Mouse (Mus musculus): ENCODE results near the gene Slc16a4. TPM values are rescaled to one million over a fixed set of nuclear protein-coding genes. Genes with fewer than 3 reads are reported as not detected.
A peak's percentile ranks its signal among the peaks of the same experiment; 100 is the strongest.

Slc16a4 gene
- 4.5 and 5.1 TPM in 2 replicates for polyA plus RNA-seq (2014; fragmentation: Nextera tagmentation; extraction: Ambion mirVana)

GRCm38 (mm10) chr3:107290764-107291381 lies at the start of gene Slc16a4:
TSS of gene Slc16a4 (plus strand) at chr3:107291230.
- no peaks in the 10 kb centered on the region for H3K4me1 ChIP-seq (ENCODE audit: control insufficient read depth, insufficient read depth, low read length)
- peak within 1 kb of the TSS; percentile 65; the same call in 1 of the 2 replicates for H3K27ac ChIP-seq (replicated peaks; ENCODE audit: low read depth, low read length)
- ATAC-seq (ENCODE audit: insufficient number of reproducible peaks, low FRiP score, low TSS enrichment, low read depth) (peak; percentile 89), DNase-seq (ENCODE audit: low spot score) (peak; percentile 76)
- H3K27me3 ChIP-seq (ENCODE audit: control insufficient read depth, insufficient read depth, low read length): no peaks in the 10 kb centered on the region
- peak within 1 kb of the TSS; percentile 22; the same call in 1 of the 2 replicates for H3K9ac ChIP-seq (ENCODE audit: low read length)
- peak within 1 kb of the TSS; percentile 32 for H3K4me2 ChIP-seq (ENCODE audit: low read depth, severe bottlenecking)
- no peak within 1 kb of the TSS for H3K4me3 ChIP-seq (ENCODE audit: low read depth, low read length)
- H3K9me3 ChIP-seq (ENCODE audit: control insufficient read depth, low read length): no peaks in the 10 kb centered on the region
- H3K36me3 ChIP-seq (ENCODE audit: control insufficient read depth, insufficient read depth, low read length): no peaks in the 10 kb centered on the region
- 19% methylated on average over 9 of the region's 9 CpGs for WGBS

- H3K9ac ChIP-seq (ENCODE audit: low read length): no peak overlapping the region
- no peak overlapping the region for H3K4me2 ChIP-seq (ENCODE audit: low read depth, severe bottlenecking)
- H3K4me3 ChIP-seq (ENCODE audit: low read depth, low read length): no peak overlapping the region
- H3K9me3 ChIP-seq (ENCODE audit: control insufficient read depth, low read length): no peaks in the 10 kb centered on the region
- no peaks in the 10 kb centered on the region for H3K27me3 ChIP-seq (ENCODE audit: control insufficient read depth, insufficient read depth, low read length)
- 50% methylated on average over 14 of the region's 14 CpGs for WGBS
- H3K4me1 ChIP-seq (ENCODE audit: control insufficient read depth, insufficient read depth, low read length): peaks cover 2% of the 10 kb centered on the region; the same call in 1 of the 2 replicates
- no peak overlapping the region for H3K27ac ChIP-seq (replicated peaks; ENCODE audit: low read depth, low read length)
- DNase-seq (ENCODE audit: low spot score) (no peak), ATAC-seq (ENCODE audit: insufficient number of reproducible peaks, low FRiP score, low TSS enrichment, low read depth) (no peak)
- H3K36me3 ChIP-seq (ENCODE audit: control insufficient read depth, insufficient read depth, low read length): no peaks in the 10 kb centered on the region
Measured at GRCm38 (mm10) chr3:107241389-107242094, 49.5 kb upstream of the Slc16a4 start.

- Histone ChIP-seq H3K9me3 (ENCODE audit: control insufficient read depth, low read length) (no peaks in the 10 kb centered on the region), H3K9ac (ENCODE audit: low read length) (no peak overlapping the region), H3K27me3 (ENCODE audit: control insufficient read depth, insufficient read depth, low read length) (no peaks in the 10 kb centered on the region), H3K4me3 (ENCODE audit: low read depth, low read length) (no peak overlapping the region), H3K27ac (replicated peaks; ENCODE audit: low read depth, low read length) (no peak overlapping the region), H3K36me3 (ENCODE audit: control insufficient read depth, insufficient read depth, low read length) (no peaks in the 10 kb centered on the region), H3K4me1 (ENCODE audit: control insufficient read depth, insufficient read depth, low read length) (peaks cover 1% of the 10 kb centered on the region; the same call in 1 of the 2 replicates), H3K4me2 (ENCODE audit: low read depth, severe bottlenecking) (no peak overlapping the region)
- DNase-seq (ENCODE audit: low spot score) (no peak), ATAC-seq (ENCODE audit: insufficient number of reproducible peaks, low FRiP score, low TSS enrichment, low read depth) (no peak)
- WGBS: 78% methylated on average over 6 of the region's 6 CpGs
Measured at GRCm38 (mm10) chr3:107246876-107247275, 44.2 kb upstream of the Slc16a4 start.

GRCm38 (mm10) chr3:107249042-107249441 lies 42.0 kb upstream of the Slc16a4 start:
- DNase-seq (ENCODE audit: low spot score) (no peak), ATAC-seq (ENCODE audit: insufficient number of reproducible peaks, low FRiP score, low TSS enrichment, low read depth) (no peak)

GRCm38 (mm10) chr3:107250320-107250719 lies 40.7 kb upstream of the Slc16a4 start:
- Histone ChIP-seq H3K9me3 (ENCODE audit: control insufficient read depth, low read length) (no peaks in the 10 kb centered on the region), H3K36me3 (ENCODE audit: control insufficient read depth, insufficient read depth, low read length) (no peaks in the 10 kb centered on the region), H3K27me3 (ENCODE audit: control insufficient read depth, insufficient read depth, low read length) (no peaks in the 10 kb centered on the region), H3K4me3 (ENCODE audit: low read depth, low read length) (no peak overlapping the region), H3K9ac (ENCODE audit: low read length) (no peak overlapping the region), H3K4me1 (ENCODE audit: control insufficient read depth, insufficient read depth, low read length) (no peaks in the 10 kb centered on the region), H3K4me2 (ENCODE audit: low read depth, severe bottlenecking) (no peak overlapping the region), H3K27ac (replicated peaks; ENCODE audit: low read depth, low read length) (no peak overlapping the region)
- 18% methylated on average over 2 of the region's 2 CpGs for WGBS
- ATAC-seq (ENCODE audit: insufficient number of reproducible peaks, low FRiP score, low TSS enrichment, low read depth): no peak
- DNase-seq (ENCODE audit: low spot score): no peak

More at GRCm38 (mm10) chr3:107249042-107249441, 42.0 kb upstream of the Slc16a4 start:
- no peaks in the 10 kb centered on the region for H3K4me1 ChIP-seq (ENCODE audit: control insufficient read depth, insufficient read depth, low read length)
- H3K9ac ChIP-seq (ENCODE audit: low read length): no peak overlapping the region
- no peak overlapping the region for H3K27ac ChIP-seq (replicated peaks; ENCODE audit: low read depth, low read length)
- no peak overlapping the region for H3K4me2 ChIP-seq (ENCODE audit: low read depth, severe bottlenecking)
- H3K27me3 ChIP-seq (ENCODE audit: control insufficient read depth, insufficient read depth, low read length): no peaks in the 10 kb centered on the region
- no peaks in the 10 kb centered on the region for H3K9me3 ChIP-seq (ENCODE audit: control insufficient read depth, low read length)
- WGBS: 70% methylated on average over 3 of the region's 3 CpGs
- no peaks in the 10 kb centered on the region for H3K36me3 ChIP-seq (ENCODE audit: control insufficient read depth, insufficient read depth, low read length)
- no peak overlapping the region for H3K4me3 ChIP-seq (ENCODE audit: low read depth, low read length)

GRCm38 (mm10) chr3:107252035-107252434 lies 39.0 kb upstream of the Slc16a4 start:
- WGBS: 83% methylated on average over 4 of the region's 4 CpGs
- no peak overlapping the region for H3K4me2 ChIP-seq (ENCODE audit: low read depth, severe bottlenecking)
- H3K36me3 ChIP-seq (ENCODE audit: control insufficient read depth, insufficient read depth, low read length): no peaks in the 10 kb centered on the region

GRCm38 (mm10) chr3:107253925-107254324 lies 37.1 kb upstream of the Slc16a4 start:
- no peaks in the 10 kb centered on the region for H3K9me3 ChIP-seq (ENCODE audit: control insufficient read depth, low read length)
- no peak overlapping the region for H3K9ac ChIP-seq (ENCODE audit: low read length)
- H3K4me1 ChIP-seq (ENCODE audit: control insufficient read depth, insufficient read depth, low read length): no peaks in the 10 kb centered on the region
- H3K27ac ChIP-seq (replicated peaks; ENCODE audit: low read depth, low read length): no peak overlapping the region
- DNase-seq (ENCODE audit: low spot score) (no peak), ATAC-seq (ENCODE audit: insufficient number of reproducible peaks, low FRiP score, low TSS enrichment, low read depth) (no peak)
- H3K4me3 ChIP-seq (ENCODE audit: low read depth, low read length): no peak overlapping the region
- WGBS: 85% methylated on average over 5 of the region's 5 CpGs
- no peaks in the 10 kb centered on the region for H3K36me3 ChIP-seq (ENCODE audit: control insufficient read depth, insufficient read depth, low read length)
- H3K27me3 ChIP-seq (ENCODE audit: control insufficient read depth, insufficient read depth, low read length): no peaks in the 10 kb centered on the region
- no peak overlapping the region for H3K4me2 ChIP-seq (ENCODE audit: low read depth, severe bottlenecking)

More at GRCm38 (mm10) chr3:107252035-107252434, 39.0 kb upstream of the Slc16a4 start:
- Histone ChIP-seq H3K27me3 (ENCODE audit: control insufficient read depth, insufficient read depth, low read length) (no peaks in the 10 kb centered on the region), H3K4me1 (ENCODE audit: control insufficient read depth, insufficient read depth, low read length) (no peaks in the 10 kb centered on the region), H3K4me3 (ENCODE audit: low read depth, low read length) (no peak overlapping the region), H3K9ac (ENCODE audit: low read length) (no peak overlapping the region), H3K9me3 (ENCODE audit: control insufficient read depth, low read length) (no peaks in the 10 kb centered on the region), H3K27ac (replicated peaks; ENCODE audit: low read depth, low read length) (no peak overlapping the region)
- DNase-seq (ENCODE audit: low spot score): no peak
- no peak for ATAC-seq (ENCODE audit: insufficient number of reproducible peaks, low FRiP score, low TSS enrichment, low read depth)

GRCm38 (mm10) chr3:107255992-107256391 lies 35.0 kb upstream of the Slc16a4 start:
- DNase-seq (ENCODE audit: low spot score) (no peak), ATAC-seq (ENCODE audit: insufficient number of reproducible peaks, low FRiP score, low TSS enrichment, low read depth) (no peak)
- no peaks in the 10 kb centered on the region for H3K27me3 ChIP-seq (ENCODE audit: control insufficient read depth, insufficient read depth, low read length)
- no peaks in the 10 kb centered on the region for H3K36me3 ChIP-seq (ENCODE audit: control insufficient read depth, insufficient read depth, low read length)
- no peak overlapping the region for H3K4me3 ChIP-seq (ENCODE audit: low read depth, low read length)
- no peaks in the 10 kb centered on the region for H3K9me3 ChIP-seq (ENCODE audit: control insufficient read depth, low read length)
- H3K9ac ChIP-seq (ENCODE audit: low read length): no peak overlapping the region
- H3K27ac ChIP-seq (replicated peaks; ENCODE audit: low read depth, low read length): no peak overlapping the region
- H3K4me1 ChIP-seq (ENCODE audit: control insufficient read depth, insufficient read depth, low read length): no peaks in the 10 kb centered on the region; the same call in 1 of the 2 replicates
- no peak overlapping the region for H3K4me2 ChIP-seq (ENCODE audit: low read depth, severe bottlenecking)
- 94% methylated on average over 3 of the region's 3 CpGs for WGBS

Measured in limb, embryonic 11.5 days (tissue).